Mouse (Mus musculus) testis, adult 2 months (tissue): ENCODE data around the gene Tmem151a.

Experiments
- CTCF ChIP-seq: fragments of 200-500 bp; IDR thresholded peaks from 2 replicates; pipeline ENCODE4 v1.5.1; 2012; ENCODE audit warnings: low read depth, mild to moderate bottlenecking, inconsistent platforms, low read length, moderate library complexity; ENCODE audit not compliant: control insufficient read depth, insufficient read depth, insufficient replicate concordance
- POLR2A ChIP-seq: fragments of 200-500 bp; IDR thresholded peaks from 2 replicates; pipeline ENCODE4 v1.6.1; 2012; ENCODE audit warnings: low read depth, mild to moderate bottlenecking, inconsistent platforms, low read length, moderate library complexity; ENCODE audit not compliant: control insufficient read depth

DNA sequence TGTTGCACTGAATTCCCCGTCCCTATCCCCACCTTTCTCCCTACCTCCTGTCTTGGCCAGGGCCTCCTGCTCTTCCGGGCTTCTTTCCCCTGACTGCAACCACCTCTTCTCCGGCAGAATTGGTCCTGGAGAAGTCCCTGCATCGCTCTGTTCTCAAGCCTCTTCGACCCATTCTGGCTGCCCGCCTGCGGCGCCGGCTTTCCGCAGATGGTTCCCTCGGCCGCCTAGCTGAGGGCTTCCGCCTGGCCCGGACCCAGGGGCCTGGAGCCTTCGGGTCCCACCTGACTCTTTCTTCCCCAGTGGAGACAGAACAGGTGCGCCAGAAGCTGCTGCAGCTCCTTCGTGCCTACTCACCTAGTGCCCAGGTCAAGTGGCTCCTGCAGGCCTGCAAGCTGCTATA lies 32.5 kb downstream of the Tmem151a start:
- TF ChIP-seq CTCF (no peak), POLR2A (no peak)
